Mouse (Mus musculus) cerebellum, postnatal 25 days (tissue): ENCODE data around the gene Gm8122.
"Not testable (repeated sequence)": the region's sequence is repeated elsewhere in the genome, so short reads cannot be mapped to it uniquely, and the experiment has no call there.

Experiments used
- DNase-seq, 2 experiments: peaks; one replicate each; pipeline ENCODE4 v3.0.0; 2021; ENCODE audit warnings: mixed read lengths in 2 of 2

The Gm8122 gene

GRCm38 (mm10) chr14:43235204-43235603 lies at the start of gene Gm8122:
Gene Gm8122 (minus strand): TSS chr14:43235304.
- DNase-seq = not testable (repeated sequence)

- not testable (repeated sequence) for DNase-seq
Observed at GRCm38 (mm10) chr14:43278681-43279080, 43.6 kb upstream of the Gm8122 start.

- DNase-seq = not testable (repeated sequence)
Observed at GRCm38 (mm10) chr14:43278146-43278545, 43.0 kb upstream of the Gm8122 start.

- DNase-seq = not testable (repeated sequence)
Observed at GRCm38 (mm10) chr14:43277468-43277867, 42.4 kb upstream of the Gm8122 start.

- DNase-seq = not testable (repeated sequence)
Observed at GRCm38 (mm10) chr14:43275752-43276151, 40.6 kb upstream of the Gm8122 start.

GRCm38 (mm10) chr14:43274986-43275511 lies 39.9 kb upstream of the Gm8122 start, which contains the start of gene Gm9732:
Gene Gm9732 (plus strand): TSS chr14:43275036.
- peak in 1 of 2 experiments; percentile 23 for DNase-seq

- not testable (repeated sequence) for DNase-seq
Observed at GRCm38 (mm10) chr14:43273161-43273560, 38.1 kb upstream of the Gm8122 start.

- not testable (repeated sequence) for DNase-seq
Observed at GRCm38 (mm10) chr14:43269211-43269610, 34.1 kb upstream of the Gm8122 start.

GRCm38 (mm10) chr14:43268521-43269084 lies 33.5 kb upstream of the Gm8122 start:
- DNase-seq = not testable (repeated sequence)

GRCm38 (mm10) chr14:43263421-43263820 lies 28.3 kb upstream of the Gm8122 start:
- not testable (repeated sequence) for DNase-seq

- not testable (repeated sequence) for DNase-seq
Observed at GRCm38 (mm10) chr14:43258349-43258748, 23.2 kb upstream of the Gm8122 start, which contains the start of gene Gm8126. Gene Gm8126 (plus strand): TSS chr14:43258649.

- not testable (repeated sequence) for DNase-seq
Observed at GRCm38 (mm10) chr14:43256511-43256910, 21.4 kb upstream of the Gm8122 start.

GRCm38 (mm10) chr14:43250549-43251253 lies 15.6 kb upstream of the Gm8122 start:
- not testable (repeated sequence) for DNase-seq

- not testable (repeated sequence) for DNase-seq
Observed at GRCm38 (mm10) chr14:43249611-43250170, 14.6 kb upstream of the Gm8122 start.

- DNase-seq = not testable (repeated sequence)
Observed at GRCm38 (mm10) chr14:43237769-43238168, 2.7 kb upstream of the Gm8122 start.
